Mouse (Mus musculus) intestine, embryonic 16.5 days (tissue): ENCODE data around the gene Ccr3. TPM values are rescaled to one million over a fixed set of nuclear protein-coding genes. Genes with fewer than 3 reads are reported as not detected.
"Not testable (repeated sequence)": the region's sequence is repeated elsewhere in the genome, so short reads cannot be mapped to it uniquely, and the experiment has no call there.

Experiments
- ATAC-seq: fragments of 200-750 bp; cut with Nextera tagmentation; 2 replicates; pipeline ENCODE4 v1.8.0; 2017; ENCODE audit warnings: moderate TSS enrichment, moderate library complexity
- H3K27ac ChIP-seq: fragments of 300-500 bp; sonication (generic); 2 replicates; pipeline ENCODE4 v1.5.1; 2014; ENCODE audit warnings: mild to moderate bottlenecking, low read length
- H3K27me3 ChIP-seq: fragments of 300-500 bp; sonication (generic); replicated peaks from 2 replicates; pipeline ENCODE4 v1.6.1; 2014; ENCODE audit warnings: low read length, control low read depth, mixed read lengths; ENCODE audit not compliant: control insufficient read depth, insufficient read depth
- H3K36me3 ChIP-seq: fragments of 300-500 bp; sonication (generic); 2 replicates; pipeline ENCODE4 v1.6.1; 2014; ENCODE audit warnings: low read length, control low read depth; ENCODE audit not compliant: control insufficient read depth, insufficient read depth
- H3K4me1 ChIP-seq: fragments of 300-500 bp; sonication (generic); 2 replicates; pipeline ENCODE4 v1.6.1; 2014; ENCODE audit warnings: low read length, control low read depth, mixed read lengths; ENCODE audit not compliant: control insufficient read depth, insufficient read depth
- H3K4me2 ChIP-seq: fragments of 300-500 bp; sonication (generic); 2 replicates; pipeline ENCODE4 v1.6.1; 2014; ENCODE audit warnings: low read depth, low read length, control low read depth
- H3K4me3 ChIP-seq: fragments of 300-500 bp; sonication (generic); 2 replicates; pipeline ENCODE4 v1.5.1; 2014; ENCODE audit warnings: mild to moderate bottlenecking, low read length
- H3K9ac ChIP-seq: fragments of 300-500 bp; sonication (generic); 2 replicates; pipeline ENCODE4 v1.6.1; 2014; ENCODE audit warnings: low read depth, low read length
- H3K9me3 ChIP-seq: fragments of 300-500 bp; sonication (generic); 2 replicates; pipeline ENCODE4 v1.6.1; 2016; ENCODE audit warnings: low read length, control low read depth; ENCODE audit not compliant: control insufficient read depth
- WGBS: fragments of 180-500 bp; shearing (Covaris S2); extraction: QIAGEN DNeasy Blood & Tissue Kit; methylation state at CpG from one replicate; pipeline ENCODE4 v1.1.7; 2014; 5-methylcytosine and 5-hydroxymethylcytosine counted together
- polyA plus RNA-seq: library from polyadenylated mRNA; unstranded; fragments of >200 nt; fragmentation: Nextera tagmentation; extraction: Ambion mirVana; gene quantifications from 2 replicates; pipeline ENCODE4 v1.2.1, GENCODE M21; 2015

Gene Ccr3
- polyA plus RNA-seq, 1 experiment from 2014 or later: 0.13 TPM

GRCm38 (mm10) chr9:124037707-124038106 is 15.9 kb downstream of the Ccr3 start:
- Histone ChIP-seq H3K4me2 (no peak overlapping the region), H3K9me3 (no peaks in the 10 kb centered on the region), H3K4me1 (no peaks in the 10 kb centered on the region), H3K27me3 (no peaks in the 10 kb centered on the region), H3K4me3 (no peak overlapping the region), H3K36me3 (no peaks in the 10 kb centered on the region), H3K9ac (no peak overlapping the region), H3K27ac (no peak overlapping the region)
- peak; percentile 81 for ATAC-seq
- WGBS: 15% methylated on average over 4 of the region's 4 CpGs

GRCm38 (mm10) chr9:124038158-124038582 is 16.4 kb downstream of the Ccr3 start:
- Histone ChIP-seq H3K27me3 (no peaks in the 10 kb centered on the region), H3K9me3 (no peaks in the 10 kb centered on the region), H3K36me3 (no peaks in the 10 kb centered on the region), H3K4me1 (no peaks in the 10 kb centered on the region), H3K4me3 (no peak overlapping the region), H3K27ac (no peak overlapping the region), H3K9ac (no peak overlapping the region), H3K4me2 (no peak overlapping the region)
- 36% methylated on average over 2 of the region's 2 CpGs for WGBS
- peak; percentile 16; the same call in 1 of the 2 replicates for ATAC-seq

GRCm38 (mm10) chr9:124038949-124039348 is 17.2 kb downstream of the Ccr3 start:
- Histone ChIP-seq H3K27ac (no peak overlapping the region), H3K9ac (no peak overlapping the region), H3K27me3 (no peaks in the 10 kb centered on the region), H3K4me1 (no peaks in the 10 kb centered on the region), H3K4me3 (no peak overlapping the region), H3K9me3 (no peaks in the 10 kb centered on the region), H3K36me3 (no peaks in the 10 kb centered on the region), H3K4me2 (no peak overlapping the region)
- 78% methylated on average over 5 of the region's 5 CpGs for WGBS
- ATAC-seq: no peak

- Histone ChIP-seq H3K4me2 (no peak overlapping the region), H3K27me3 (no peaks in the 10 kb centered on the region), H3K9me3 (no peaks in the 10 kb centered on the region), H3K4me3 (no peak overlapping the region), H3K9ac (no peak overlapping the region), H3K27ac (no peak overlapping the region), H3K36me3 (no peaks in the 10 kb centered on the region), H3K4me1 (no peaks in the 10 kb centered on the region)
- ATAC-seq: no peak
- 73% methylated on average over 3 of the region's 3 CpGs for WGBS
Measured at GRCm38 (mm10) chr9:124040932-124041331, 19.2 kb downstream of the Ccr3 start.

- Histone ChIP-seq H3K27me3 (no peaks in the 10 kb centered on the region), H3K4me1 (no peaks in the 10 kb centered on the region), H3K4me2 (no peak overlapping the region), H3K4me3 (no peak overlapping the region), H3K9me3 (no peaks in the 10 kb centered on the region), H3K27ac (no peak overlapping the region), H3K36me3 (no peaks in the 10 kb centered on the region), H3K9ac (no peak overlapping the region)
- WGBS: 50% methylated on average over 2 of the region's 2 CpGs
- ATAC-seq: no peak
Measured at GRCm38 (mm10) chr9:124053532-124053931, 31.8 kb downstream of the Ccr3 start.

- Histone ChIP-seq H3K9me3 (no peaks in the 10 kb centered on the region), H3K36me3 (no peaks in the 10 kb centered on the region), H3K27me3 (no peaks in the 10 kb centered on the region), H3K9ac (no peak overlapping the region), H3K4me3 (no peak overlapping the region), H3K4me2 (no peak overlapping the region), H3K4me1 (no peaks in the 10 kb centered on the region), H3K27ac (no peak overlapping the region)
- 60% methylated on average over 3 of the region's 3 CpGs for WGBS
- no peak for ATAC-seq
Measured at GRCm38 (mm10) chr9:124056158-124056709, 34.5 kb downstream of the Ccr3 start.

- Histone ChIP-seq H3K27ac (no peak overlapping the region), H3K27me3 (no peaks in the 10 kb centered on the region), H3K4me2 (no peak overlapping the region), H3K36me3 (no peaks in the 10 kb centered on the region), H3K4me3 (no peak overlapping the region), H3K9me3 (no peaks in the 10 kb centered on the region), H3K9ac (no peak overlapping the region), H3K4me1 (no peaks in the 10 kb centered on the region)
- no peak for ATAC-seq
- 68% methylated on average over 2 of the region's 2 CpGs for WGBS
Measured at GRCm38 (mm10) chr9:124059660-124060352, 38.0 kb downstream of the Ccr3 start.

- not testable (repeated sequence) for H3K4me1 ChIP-seq, H3K36me3 ChIP-seq, H3K9ac ChIP-seq, H3K27ac ChIP-seq, H3K9me3 ChIP-seq, H3K4me2 ChIP-seq, H3K27me3 ChIP-seq, H3K4me3 ChIP-seq, ATAC-seq
- 58% methylated on average over 3 of the region's 3 CpGs for WGBS
Measured at GRCm38 (mm10) chr9:124061474-124062432, 40.0 kb downstream of the Ccr3 start.

GRCm38 (mm10) chr9:124066572-124067103 is 44.9 kb downstream of the Ccr3 start:
- H3K9ac ChIP-seq: no peak overlapping the region
- no peaks in the 10 kb centered on the region for H3K27me3 ChIP-seq
- H3K4me3 ChIP-seq: no peak overlapping the region
- no peaks in the 10 kb centered on the region for H3K9me3 ChIP-seq
- no peaks in the 10 kb centered on the region for H3K4me1 ChIP-seq
- ATAC-seq: no peak
- H3K4me2 ChIP-seq: no peak overlapping the region
- H3K36me3 ChIP-seq: no peaks in the 10 kb centered on the region
- H3K27ac ChIP-seq: no peak overlapping the region
